Mouse (Mus musculus) small intestine, adult 2 months (tissue): ENCODE data around the gene Tmem127. TPM values are rescaled to one million over a fixed set of nuclear protein-coding genes. Genes with fewer than 3 reads are reported as not detected.

Experiments
- H3K27ac ChIP-seq: fragments of 200-500 bp; 2 replicates; pipeline ENCODE4 v1.5.1; 2012; ENCODE audit warnings: low read depth, low read length, control low read depth, inconsistent platforms; ENCODE audit not compliant: insufficient read depth
- H3K27me3 ChIP-seq: fragments of 200-500 bp; 2 replicates; pipeline ENCODE4 v1.6.1; 2012; ENCODE audit warnings: mild to moderate bottlenecking, moderate library complexity, low read length, inconsistent platforms; ENCODE audit not compliant: control insufficient read depth, insufficient read depth
- H3K36me3 ChIP-seq: fragments of 200-500 bp; 2 replicates; pipeline ENCODE4 v1.6.1; 2012; ENCODE audit warnings: mild to moderate bottlenecking, low read length, control low read depth, inconsistent platforms; ENCODE audit not compliant: control insufficient read depth, insufficient read depth
- H3K4me1 ChIP-seq: fragments of 200-500 bp; 2 replicates; pipeline ENCODE4 v1.6.1; 2012; ENCODE audit warnings: low read length, inconsistent platforms, mixed read lengths; ENCODE audit not compliant: control insufficient read depth, insufficient read depth, insufficient read length
- H3K4me3 ChIP-seq: fragments of 200-500 bp; 2 replicates; pipeline ENCODE4 v1.5.1; 2012; ENCODE audit warnings: low read depth, mild to moderate bottlenecking, control low read depth, inconsistent platforms, low read length, moderate library complexity
- CTCF ChIP-seq: fragments of 200-500 bp; IDR thresholded peaks from 2 replicates; pipeline ENCODE4 v1.5.1; 2012; ENCODE audit warnings: low read depth, mild to moderate bottlenecking, control low read depth, inconsistent platforms, low read length, moderate library complexity, mixed read lengths; ENCODE audit not compliant: insufficient replicate concordance, insufficient read length; ENCODE audit errors: extremely low read depth
- POLR2A ChIP-seq: fragments of 200-500 bp; IDR thresholded peaks from 2 replicates; pipeline ENCODE4 v1.6.1; 2012; ENCODE audit warnings: low read depth, mild to moderate bottlenecking, control low read depth, inconsistent platforms, low read length, moderate library complexity
- WGBS: fragments of 180-500 bp; shearing (Covaris S2); methylation state at CpG from one replicate; pipeline ENCODE4 v1.1.7; 2018; 5-methylcytosine and 5-hydroxymethylcytosine counted together
- polyA plus RNA-seq: library from polyadenylated mRNA; depleted of rRNA; stranded (reverse); fragments of >200 nt; gene quantifications from 2 replicates; pipeline ENCODE4 v1.2.3, GENCODE M21; 2012; rRNA removed

Gene Tmem127
- polyA plus RNA-seq, 1 experiment = 183 TPM

DNA sequence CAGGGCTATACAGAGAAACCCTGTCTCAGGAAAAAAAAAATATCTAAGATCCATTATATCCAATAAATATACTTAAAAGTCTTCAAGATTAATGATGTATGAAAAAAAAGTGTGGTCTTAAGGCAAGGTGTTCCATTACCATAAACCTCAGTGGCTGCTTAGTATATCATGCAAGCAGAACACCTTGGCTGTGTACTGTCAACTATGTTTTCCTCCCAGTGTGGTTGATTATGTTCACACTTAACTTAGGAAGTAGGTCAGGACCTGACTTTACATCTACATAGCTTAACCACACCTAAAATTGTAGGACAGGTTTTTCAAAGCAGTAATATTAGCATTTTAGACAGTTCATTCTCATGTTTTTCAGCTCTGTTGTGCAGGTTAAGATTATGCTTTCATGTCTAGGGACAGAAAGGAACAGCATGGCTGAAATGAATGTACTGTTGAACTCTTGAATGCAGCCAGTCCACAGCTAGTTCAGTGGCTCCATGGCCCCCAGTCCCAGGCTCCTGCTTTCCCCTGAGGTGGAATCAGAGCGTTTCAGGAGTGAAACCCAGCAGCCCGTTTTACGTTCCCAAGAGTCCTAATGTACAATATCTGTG lies 57.0 kb downstream of the Tmem127 start:
- peaks cover 5% of the 10 kb centered on the region for H3K36me3 ChIP-seq
- TF ChIP-seq POLR2A = no peak
- no peak for TF ChIP-seq CTCF
- no peaks in the 10 kb centered on the region for H3K27me3 ChIP-seq
- H3K4me1 ChIP-seq = no peaks in the 10 kb centered on the region
- H3K4me3 ChIP-seq = no peak overlapping the region
- 80% methylated on average over 3 of the region's 3 CpGs for WGBS
- no peak overlapping the region for H3K27ac ChIP-seq

DNA sequence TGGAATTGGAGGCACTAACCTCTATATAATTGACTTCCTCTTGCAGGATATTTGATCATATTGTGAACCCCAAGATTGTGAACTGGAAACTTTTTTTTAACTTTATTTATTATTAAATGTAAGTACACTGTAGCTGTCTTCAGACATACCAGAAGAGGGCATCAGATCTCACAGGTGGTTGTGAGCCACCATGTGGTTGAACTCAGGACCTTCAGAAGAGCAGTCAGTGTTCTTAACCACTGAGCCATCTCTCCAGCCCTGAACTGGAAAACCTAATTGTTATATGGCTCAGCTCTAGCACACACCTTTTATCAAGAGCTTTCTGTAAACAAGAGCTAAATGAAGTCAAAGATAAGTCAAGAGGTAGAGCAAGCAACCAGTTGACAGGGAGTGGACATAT lies 58.4 kb downstream of the Tmem127 start:
- no peak overlapping the region for H3K4me3 ChIP-seq
- no peak overlapping the region for H3K27ac ChIP-seq
- H3K4me1 ChIP-seq = peaks cover 2% of the 10 kb centered on the region; the same call in 1 of the 2 replicates
- no peaks in the 10 kb centered on the region for H3K27me3 ChIP-seq
- H3K36me3 ChIP-seq = no peaks in the 10 kb centered on the region; the same call in 1 of the 2 replicates
- TF ChIP-seq CTCF (no peak), POLR2A (no peak)

DNA sequence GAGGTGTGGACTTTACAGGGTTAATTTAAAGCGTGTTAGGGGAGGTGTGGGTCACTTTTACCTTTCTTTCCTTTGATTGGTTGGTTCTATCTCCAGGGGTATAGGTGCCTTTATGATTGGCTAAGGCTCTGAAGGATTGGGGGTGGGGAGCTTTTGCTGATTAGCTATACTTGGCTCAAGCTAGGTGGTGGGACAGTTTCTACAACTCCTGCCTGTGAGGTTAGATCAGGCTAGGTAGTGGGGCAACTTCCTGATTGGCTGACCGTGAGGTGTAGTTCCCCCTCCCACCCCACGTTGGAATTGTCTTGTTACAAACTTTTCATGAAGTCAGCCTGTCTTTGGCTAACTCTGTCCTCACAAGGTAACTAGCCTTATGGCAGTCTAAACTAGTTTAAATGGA lies 59.5 kb downstream of the Tmem127 start:
- Histone ChIP-seq H3K36me3 (no peaks in the 10 kb centered on the region), H3K27me3 (no peaks in the 10 kb centered on the region), H3K4me3 (no peak overlapping the region), H3K4me1 (peaks cover 2% of the 10 kb centered on the region; the same call in 1 of the 2 replicates), H3K27ac (no peak overlapping the region)
- WGBS = 41% methylated on average over 3 of the region's 3 CpGs
- TF ChIP-seq POLR2A = no peak
- no peak for TF ChIP-seq CTCF

DNA sequence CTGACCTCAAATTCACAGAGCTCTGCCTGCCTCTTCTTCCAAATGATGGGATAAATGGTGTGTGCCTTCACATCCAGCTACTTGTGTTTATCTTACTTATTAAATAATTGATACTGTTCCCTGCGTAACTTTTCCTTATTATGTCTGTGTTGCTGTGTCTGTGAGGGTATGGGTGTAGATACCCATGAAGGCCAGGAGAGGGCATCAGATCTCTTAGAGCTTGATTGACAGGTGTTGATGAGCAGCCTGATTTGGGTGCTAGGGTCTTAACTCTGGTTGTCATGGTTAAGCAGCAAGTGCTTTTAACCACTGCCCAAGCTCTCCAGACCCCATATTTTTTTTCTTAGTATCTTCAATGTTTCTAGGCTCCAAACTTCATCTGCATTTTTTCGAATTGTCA lies 61.0 kb downstream of the Tmem127 start:
- TF ChIP-seq POLR2A (no peak), CTCF (no peak)
- Histone ChIP-seq H3K4me1 (peaks cover 2% of the 10 kb centered on the region; the same call in 1 of the 2 replicates), H3K27ac (no peak overlapping the region), H3K27me3 (no peaks in the 10 kb centered on the region), H3K4me3 (no peak overlapping the region), H3K36me3 (no peaks in the 10 kb centered on the region)
- WGBS = 87% methylated on average over 2 of the region's 2 CpGs

DNA sequence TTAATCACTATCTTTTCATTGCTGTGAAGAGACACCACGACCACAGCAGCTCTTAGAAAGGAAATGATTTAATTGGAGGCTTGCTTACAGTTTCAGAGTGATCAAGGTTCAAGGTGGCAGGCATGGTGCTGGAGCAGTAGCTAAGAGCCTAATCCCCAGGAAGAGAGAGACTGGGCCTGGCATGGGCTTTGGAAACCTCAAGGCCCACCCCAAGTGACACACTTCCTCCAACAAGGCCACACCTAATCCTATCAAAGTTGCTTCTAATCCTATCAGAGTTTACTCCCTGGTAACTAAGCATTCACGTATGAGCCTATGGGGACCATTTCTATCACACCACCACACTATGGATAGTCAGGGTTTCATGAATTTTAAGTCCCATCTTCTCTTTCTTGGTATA lies 62.5 kb downstream of the Tmem127 start:
- WGBS = 23% methylated on average over 2 of the region's 2 CpGs
- H3K4me3 ChIP-seq = no peak overlapping the region
- TF ChIP-seq CTCF (no peak), POLR2A (no peak)
- H3K4me1 ChIP-seq = peaks cover 2% of the 10 kb centered on the region; the same call in 1 of the 2 replicates
- no peaks in the 10 kb centered on the region for H3K36me3 ChIP-seq
- H3K27me3 ChIP-seq = no peaks in the 10 kb centered on the region
- no peak overlapping the region for H3K27ac ChIP-seq

DNA sequence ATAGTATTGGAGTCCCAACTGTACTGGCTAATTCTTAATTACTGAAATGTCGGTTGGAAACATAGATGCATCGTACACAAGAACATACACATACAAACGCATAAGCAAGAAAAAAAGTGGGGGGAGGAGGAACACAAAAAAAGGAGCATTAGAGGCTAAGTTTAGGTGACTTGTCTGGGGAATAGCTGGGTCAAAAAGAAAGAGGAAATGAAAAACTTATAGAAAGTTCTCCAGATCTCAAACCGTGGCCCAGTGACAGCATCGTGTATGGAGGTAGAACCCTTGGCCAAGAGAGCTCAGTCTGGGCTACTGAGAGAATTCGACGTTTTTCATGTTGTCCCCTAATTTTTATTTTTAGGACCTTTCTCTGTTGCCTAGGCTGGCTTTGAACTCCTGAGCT lies 63.0 kb downstream of the Tmem127 start:
- TF ChIP-seq CTCF (no peak), POLR2A (no peak)
- 89% methylated on average over 7 of the region's 7 CpGs for WGBS
- Histone ChIP-seq H3K4me1 (peaks cover 2% of the 10 kb centered on the region; the same call in 1 of the 2 replicates), H3K36me3 (no peaks in the 10 kb centered on the region), H3K27me3 (no peaks in the 10 kb centered on the region), H3K4me3 (no peak overlapping the region), H3K27ac (no peak overlapping the region)

Other genes with a start within 250 kb of the Tmem127 start
- gene Ap4e1, start 239.2 kb upstream of the Tmem127 start, polyA plus RNA-seq = 0.19 and 0.76 TPM in 2 replicates
- gene Blvra, start 177.2 kb upstream of the Tmem127 start, polyA plus RNA-seq = 2.1 and 3.7 TPM in 2 replicates
- 0.86 and 2.2 TPM in 2 replicates for gene Ncaph, start 114.0 kb upstream of the Tmem127 start, polyA plus RNA-seq
- gene Itpripl1, start 104.5 kb upstream of the Tmem127 start, polyA plus RNA-seq = 2.4 and 6.6 TPM in 2 replicates
- gene 1810024B03Rik, start 39.6 kb upstream of the Tmem127 start, polyA plus RNA-seq = 0.34 and 0.60 TPM in 2 replicates
- 13.9 and 25.5 TPM in 2 replicates for gene Snrnp200, start 39.5 kb upstream of the Tmem127 start, polyA plus RNA-seq
- gene Ciao1, start 92 bp upstream of the Tmem127 start, polyA plus RNA-seq = 19.2 and 35.1 TPM in 2 replicates
- 47.5 and 74.3 TPM in 2 replicates for gene Stard7, start 22.3 kb downstream of the Tmem127 start, polyA plus RNA-seq
- gene Dusp2, start 88.3 kb downstream of the Tmem127 start, polyA plus RNA-seq = 5.2 and 10.2 TPM in 2 replicates
- not detected in 2 replicates for gene Astl, start 90.7 kb downstream of the Tmem127 start, polyA plus RNA-seq
- 0.48 and 0.53 TPM in 2 replicates for gene Adra2b, start 115.3 kb downstream of the Tmem127 start, polyA plus RNA-seq
- 0.05 TPM in 1 of 2 replicates, not detected in the other for gene Gpat2, start 177.3 kb downstream of the Tmem127 start, polyA plus RNA-seq
- gene Fahd2a, start 196.7 kb downstream of the Tmem127 start, polyA plus RNA-seq = 3.6 and 8.2 TPM in 2 replicates